Mouse (Mus musculus) embryo, embryonic 10 days (tissue): ENCODE measurements around the gene AI597479.
A peak's percentile ranks its signal among the peaks of the same experiment; 100 is the strongest.
"Not testable (repeated sequence)": the region's sequence is repeated elsewhere in the genome, so short reads cannot be mapped to it uniquely, and the experiment has no call there.

Experiments used
- DNase-seq: peaks from one replicate; pipeline ENCODE4 v3.0.0-alpha.2; 2015; ENCODE audit warnings: low spot score

The AI597479 gene

DNA sequence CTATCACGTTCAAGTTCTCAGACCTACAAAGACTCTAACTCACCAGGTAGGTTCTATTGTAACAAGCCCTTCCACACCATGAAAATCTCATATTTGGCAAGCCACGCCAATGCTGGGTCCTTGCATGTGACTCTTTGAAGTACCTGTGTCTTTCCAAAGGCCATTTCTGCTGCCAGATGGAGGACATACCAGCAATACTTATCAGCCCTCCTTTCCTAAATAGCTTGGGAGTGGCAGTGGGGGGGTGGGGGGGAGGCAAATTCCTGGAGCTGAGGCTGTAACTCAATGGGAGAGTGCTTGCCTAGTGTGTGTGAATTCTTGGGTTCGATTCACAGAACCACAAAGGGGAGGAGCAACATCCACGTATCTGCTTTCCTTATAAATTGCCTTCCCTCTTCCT, 26.2 kb downstream of the AI597479 start:
- no peak for DNase-seq

DNA sequence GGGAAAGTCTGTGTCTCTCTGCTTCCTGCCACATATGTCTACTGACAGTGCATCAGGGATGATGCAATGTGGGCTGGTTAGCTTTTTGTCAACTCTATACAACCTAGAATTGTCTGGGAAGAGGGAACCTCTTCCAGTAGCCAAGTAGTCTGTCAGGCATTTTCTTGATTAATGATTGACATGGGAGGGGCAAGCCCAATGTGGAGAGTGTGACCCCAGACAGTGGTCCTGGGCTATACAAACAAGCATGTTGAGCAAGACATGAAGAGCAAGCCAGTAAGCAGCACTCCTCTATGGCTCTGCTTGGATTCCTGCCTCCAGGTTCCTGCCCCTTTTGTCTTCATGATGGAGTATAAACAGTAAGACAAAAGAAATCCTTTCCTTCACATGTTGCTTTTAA, 28.7 kb downstream of the AI597479 start:
- DNase-seq, result no peak

DNA sequence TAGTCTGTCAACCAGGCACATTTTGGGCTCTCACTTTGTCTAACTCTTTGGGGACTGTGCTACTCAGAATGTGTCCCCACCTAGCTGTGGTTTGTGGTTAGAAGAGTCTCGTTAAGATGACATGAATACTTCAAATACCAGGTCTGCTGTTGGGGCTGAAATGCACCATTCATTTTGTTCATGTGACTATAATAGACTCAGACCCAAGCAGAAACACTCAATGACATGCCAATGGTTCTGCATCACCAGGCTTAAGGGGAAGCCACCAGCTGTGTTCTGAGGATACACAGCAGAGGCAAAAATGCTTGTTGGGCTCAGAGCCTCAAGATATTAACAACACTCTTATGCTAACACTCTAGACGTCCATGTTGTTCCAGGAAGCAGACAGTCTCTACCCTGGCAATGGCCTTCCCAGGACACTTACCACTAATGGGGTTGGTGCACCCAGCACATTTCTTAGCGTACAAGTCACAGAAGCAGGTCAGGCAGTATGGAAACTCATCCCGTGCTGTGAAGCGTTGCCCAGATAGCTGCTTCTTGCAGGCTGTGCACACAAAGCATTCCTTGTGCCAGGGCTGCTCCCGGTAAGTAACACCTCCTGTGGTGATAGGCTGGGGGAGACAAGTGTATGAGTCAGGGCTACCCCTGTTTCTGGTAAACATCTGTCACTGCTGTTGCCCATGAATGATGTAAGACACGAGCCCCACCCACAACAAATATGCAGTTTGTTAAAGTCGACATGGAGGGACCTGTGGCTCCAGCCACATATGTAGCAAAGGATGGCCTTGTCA, 29.5 kb downstream of the AI597479 start:
- no peak for DNase-seq

DNA sequence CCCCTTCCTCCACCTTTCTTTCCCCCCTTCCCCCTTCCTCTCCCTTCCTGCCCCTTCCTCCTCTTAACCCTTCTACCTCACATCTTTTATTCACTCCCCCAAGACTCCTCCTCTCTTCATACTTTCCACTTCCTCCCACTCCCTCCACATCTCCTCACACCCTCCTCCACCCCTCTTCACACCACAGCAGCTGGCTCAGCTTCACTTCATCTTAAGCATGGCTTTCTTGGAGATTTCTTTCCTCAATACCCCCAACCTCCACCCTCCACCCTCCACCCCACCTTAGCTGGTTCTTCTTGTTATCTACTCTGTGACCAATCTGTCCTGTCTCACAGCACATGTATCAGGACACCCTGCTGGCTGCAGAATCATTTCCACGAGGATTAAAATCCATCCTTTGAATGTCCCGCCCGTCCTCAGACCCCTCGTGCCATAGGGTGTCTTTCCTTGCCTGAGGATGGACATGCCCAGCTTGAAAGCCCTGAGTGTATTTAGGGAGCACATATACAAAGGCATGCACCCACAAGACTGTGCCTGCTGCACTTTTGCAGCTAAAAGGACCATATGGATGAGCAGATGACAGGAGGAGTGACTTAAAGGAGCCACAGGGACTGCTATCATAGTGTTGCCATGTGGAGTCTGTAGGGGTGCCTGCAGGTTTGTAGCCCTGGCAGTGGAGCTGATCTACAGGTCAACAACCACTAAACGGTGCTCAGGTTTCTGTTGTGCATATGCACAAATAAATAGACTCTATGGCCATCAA, 31.9 kb downstream of the AI597479 start:
- no peak for DNase-seq

DNA sequence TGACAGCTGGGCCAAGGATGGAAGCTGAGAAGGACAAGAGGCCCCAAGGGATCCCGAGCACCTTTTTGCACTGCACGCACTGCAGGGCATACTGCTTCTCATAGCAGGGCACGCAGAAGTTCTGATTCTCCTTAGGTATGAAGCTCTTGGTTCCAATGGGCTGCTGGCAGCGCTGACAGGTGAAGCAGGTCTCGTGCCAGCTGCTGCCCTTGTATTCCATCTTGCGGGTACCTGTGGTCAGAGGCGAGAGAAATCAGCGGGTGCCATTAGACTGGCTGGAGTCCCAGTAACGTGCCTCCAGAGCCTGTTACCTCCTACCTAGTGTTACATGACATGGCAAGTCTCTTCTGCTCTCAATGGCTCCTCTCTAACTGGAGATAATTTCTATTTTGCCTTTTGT, 33.1 kb downstream of the AI597479 start:
- no peak for DNase-seq

DNA sequence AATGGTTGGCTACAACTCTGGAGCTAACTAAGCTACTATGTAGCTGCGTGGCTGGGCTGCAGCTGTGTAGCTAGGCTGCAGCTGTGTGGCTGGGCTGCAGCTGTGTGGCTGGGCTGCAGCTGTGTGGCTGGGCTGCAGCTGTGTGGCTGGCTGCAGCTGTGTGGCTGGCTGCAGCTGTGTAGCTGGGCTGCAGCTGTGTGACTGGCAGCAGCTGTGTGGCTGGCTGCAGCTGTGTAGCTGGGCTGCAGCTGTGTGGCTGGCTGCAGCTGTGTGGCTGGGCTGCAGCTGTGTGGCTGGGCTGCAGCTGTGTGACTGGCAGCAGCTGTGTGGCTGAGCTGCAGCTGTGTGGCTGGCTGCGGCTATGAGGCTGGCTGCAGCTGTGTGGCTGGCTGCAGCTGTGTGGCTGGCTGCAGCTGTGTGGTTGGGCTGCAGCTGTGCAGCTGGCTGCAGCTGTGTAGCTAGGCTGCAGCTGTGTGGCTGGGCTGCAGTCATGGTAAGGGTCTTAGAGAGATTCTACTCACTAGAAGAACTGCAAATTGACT, 38.0 kb downstream of the AI597479 start:
- not testable (repeated sequence) for DNase-seq

DNA sequence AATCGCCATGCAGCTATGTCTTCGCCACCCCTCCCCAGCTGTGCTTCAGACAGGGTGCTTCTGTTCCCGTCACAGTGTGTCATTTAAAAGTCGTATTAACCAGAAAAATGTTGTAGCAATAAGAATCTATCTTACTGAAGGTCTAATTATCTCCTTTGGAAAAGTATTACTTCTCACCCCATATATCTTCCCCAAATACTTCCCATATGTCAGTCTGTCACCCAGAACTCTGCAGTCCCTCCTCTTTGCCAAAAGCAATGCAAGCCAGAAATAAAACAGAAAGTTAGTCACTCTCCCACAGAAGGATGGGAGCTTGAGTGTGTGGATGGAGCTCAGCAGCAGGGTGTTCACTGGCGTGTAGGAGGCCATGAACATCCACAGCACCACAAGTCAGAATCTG, 38.8 kb downstream of the AI597479 start:
- DNase-seq, result no peak

DNA sequence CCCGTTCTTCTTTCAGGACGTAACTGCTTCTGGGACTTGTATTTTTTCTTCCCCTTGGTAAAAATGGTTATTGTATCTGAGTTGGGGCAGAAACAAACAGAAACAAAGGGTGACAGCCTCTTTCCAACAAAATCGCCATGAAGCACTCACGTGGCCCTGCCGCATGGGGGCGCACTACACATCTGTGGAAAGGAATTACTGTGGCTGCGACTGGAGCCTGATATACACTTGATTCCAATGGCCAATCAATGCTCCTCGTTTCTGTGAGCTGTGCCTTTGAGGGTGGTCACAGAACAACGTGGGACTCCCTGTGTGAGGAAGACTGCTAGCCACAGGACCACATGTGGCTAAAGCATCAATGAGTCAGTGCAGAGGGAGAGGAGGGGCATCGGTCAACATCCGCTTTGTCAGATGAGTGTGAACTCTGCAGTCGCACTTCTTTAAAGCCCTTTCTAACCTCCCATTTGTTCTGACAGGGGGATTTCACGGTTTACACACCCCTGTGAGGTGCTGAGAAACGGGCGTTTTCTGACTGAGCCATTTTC, 39.8 kb downstream of the AI597479 start:
- DNase-seq, result peak; percentile 10

DNA sequence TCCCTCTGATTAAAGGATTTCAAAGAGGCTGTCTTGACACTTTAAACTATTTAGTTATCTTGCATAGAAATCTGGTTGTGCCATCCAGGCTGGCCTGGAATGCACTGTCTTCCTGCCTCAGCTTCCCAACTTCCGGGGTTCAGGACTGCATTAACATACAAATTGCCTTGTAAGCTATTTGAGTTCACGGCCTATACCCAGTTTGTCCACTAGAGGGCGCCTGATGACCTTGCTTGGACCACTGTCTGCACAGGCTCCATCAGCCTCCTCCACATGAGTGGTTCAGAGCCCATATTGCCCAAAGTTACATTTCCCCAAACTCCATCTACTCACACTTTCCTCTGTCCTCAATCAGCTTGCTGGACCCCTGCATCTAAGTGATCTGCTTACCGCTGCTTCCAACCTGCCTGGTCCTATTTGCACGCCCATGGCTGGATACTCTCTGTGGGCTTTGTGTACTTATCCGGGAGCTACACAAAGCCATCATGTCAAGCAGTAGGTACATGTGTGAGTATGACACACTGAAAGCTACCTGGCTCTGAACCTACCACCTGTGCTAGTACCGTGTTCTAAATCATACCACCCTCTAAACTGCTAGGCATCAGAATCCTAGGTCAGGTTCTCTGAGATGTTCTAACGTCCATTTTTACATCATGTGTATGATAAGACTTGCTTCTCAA, 41.2 kb downstream of the AI597479 start:
- peak; percentile 93 for DNase-seq

DNA sequence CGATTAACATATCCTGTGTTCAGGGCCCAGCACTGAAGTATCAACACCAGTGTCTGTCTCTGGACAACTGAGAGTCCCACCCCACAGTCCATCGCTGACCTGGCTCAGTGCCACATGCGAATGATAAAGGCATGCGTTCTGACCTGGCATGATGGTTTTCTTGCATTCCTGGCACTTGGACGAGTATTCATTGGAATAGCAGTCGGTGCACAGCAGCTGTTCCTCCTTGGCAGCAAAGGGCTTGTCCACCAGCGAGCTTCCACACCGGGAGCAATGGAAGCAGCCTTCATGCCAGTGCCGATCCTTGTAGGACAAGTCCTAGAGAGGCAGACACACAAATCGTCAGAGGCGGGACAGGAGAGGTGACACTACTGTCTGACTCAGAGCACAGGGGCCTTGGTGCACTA, 43.0 kb downstream of the AI597479 start:
- DNase-seq, result no peak

DNA sequence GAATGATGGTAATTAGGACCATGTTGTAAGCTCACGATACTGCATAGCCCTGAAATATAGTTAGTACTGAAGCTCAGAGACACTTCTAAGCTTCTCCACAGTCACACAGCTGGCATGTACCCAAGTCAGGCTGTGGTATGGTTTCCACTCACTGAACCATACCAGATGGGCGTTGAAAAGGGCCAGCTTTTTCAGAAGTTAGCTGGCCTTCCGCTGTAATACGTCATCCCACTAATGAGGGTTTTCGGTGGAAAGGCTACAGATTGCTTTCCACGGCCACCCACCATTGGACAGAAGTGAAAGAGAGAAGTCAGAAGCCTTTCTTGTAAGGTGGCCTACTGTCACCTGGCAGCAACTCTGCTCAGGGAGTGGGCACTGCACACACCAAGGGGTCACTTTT, 44.3 kb downstream of the AI597479 start:
- no peak for DNase-seq

DNA sequence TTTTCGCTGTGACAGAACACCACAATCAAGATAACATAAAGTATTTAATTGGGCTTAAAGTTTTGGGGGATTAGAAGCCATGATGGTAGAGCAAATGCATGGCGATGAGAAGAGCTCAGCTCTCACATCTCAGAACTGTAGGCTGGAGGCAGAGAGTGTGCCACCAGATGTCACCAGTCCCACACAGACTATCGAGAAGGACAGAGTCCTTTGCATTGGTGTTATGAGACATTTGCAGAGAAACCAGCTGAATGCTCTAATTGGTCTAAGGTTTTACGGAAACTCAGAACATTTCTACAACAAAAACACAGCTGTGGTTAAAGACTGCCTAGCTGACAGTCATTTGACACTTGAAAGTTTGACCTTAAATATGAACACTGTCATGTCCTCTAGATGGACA, 44.8 kb downstream of the AI597479 start:
- no peak for DNase-seq

DNA sequence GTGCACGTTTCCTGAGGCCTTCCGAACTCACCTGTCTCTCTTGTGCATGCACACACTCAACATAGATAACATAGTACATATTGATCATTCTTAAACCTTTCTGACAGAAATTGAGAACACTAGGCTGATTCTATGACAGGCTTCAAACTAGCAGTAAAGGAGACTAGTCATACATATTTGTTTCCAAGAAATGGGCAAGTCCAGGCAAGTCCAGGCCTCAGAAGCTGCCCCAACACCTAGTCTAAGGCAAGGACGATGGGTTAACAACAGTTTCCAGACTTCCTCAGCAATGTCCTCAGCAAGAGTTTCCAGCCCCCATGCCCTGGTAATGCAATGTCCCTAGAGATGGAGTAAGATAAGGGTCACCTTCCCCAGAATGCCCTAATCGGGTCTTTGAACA, 45.3 kb downstream of the AI597479 start:
- DNase-seq, result no peak

DNA sequence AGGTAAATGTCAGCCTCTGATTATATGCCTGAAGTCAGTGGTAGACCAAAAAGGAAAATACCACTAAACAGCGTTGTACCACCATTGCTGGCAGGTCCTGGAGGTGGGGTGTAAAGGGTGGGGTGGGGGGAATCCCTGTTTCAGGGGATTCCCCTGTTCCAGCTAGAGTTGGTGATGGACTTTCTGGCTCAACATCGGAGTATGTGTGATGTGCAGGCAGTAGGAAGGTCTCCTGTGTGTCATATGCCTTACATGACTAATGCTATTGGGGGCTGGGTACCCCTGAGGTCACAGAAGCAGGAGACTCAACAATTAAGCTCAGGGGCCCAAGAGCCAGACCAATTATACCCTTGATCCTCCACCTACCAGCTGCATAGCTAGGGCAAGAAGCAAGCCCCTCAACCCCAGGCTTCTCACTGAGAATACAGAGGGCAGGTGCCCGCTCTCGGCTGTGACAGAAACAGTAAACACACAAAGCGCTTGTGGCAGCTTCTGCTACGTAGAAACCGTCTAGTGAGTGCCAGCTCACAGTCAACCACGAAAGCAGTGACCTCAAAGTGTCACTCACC, 45.9 kb downstream of the AI597479 start:
- DNase-seq, result no peak

DNA sequence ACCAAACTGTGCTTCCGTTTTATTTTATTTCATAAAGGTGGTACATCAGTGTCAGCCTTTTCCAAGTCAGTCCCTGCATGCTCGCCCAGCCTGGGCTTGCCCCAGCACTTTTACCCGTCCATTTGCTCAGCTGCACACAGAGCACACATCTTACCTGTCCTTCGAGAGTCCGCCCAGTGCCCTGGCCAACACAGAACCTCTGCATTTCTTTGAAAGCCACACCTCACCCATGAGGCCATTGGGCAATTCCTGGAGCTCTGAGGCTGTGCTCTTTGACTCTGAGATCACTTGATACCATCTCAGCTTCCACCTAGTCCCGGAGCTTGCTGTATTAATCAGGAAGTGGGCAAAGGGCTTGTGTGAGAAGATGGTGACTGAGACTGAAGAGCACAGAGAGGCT, 46.9 kb downstream of the AI597479 start:
- no peak for DNase-seq

DNA sequence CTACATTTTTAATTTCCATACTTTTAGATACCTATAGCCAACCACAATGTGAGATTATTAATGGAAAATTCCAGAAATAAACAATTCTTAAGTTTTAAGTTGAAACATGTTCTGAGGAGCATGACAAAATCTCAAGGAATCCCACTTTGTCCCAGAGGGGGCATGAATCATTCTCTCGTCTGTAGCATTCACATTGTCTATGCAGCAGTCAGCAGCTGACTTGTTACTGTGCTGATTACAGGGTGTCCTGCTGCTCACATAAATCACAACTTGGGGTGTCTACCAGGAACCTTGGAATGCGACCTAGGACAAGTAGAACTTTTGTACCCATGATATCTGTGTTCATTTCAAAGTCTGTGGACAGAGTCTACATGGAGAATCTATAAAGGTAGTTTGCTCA, 49.0 kb downstream of the AI597479 start:
- DNase-seq, result no peak

DNA sequence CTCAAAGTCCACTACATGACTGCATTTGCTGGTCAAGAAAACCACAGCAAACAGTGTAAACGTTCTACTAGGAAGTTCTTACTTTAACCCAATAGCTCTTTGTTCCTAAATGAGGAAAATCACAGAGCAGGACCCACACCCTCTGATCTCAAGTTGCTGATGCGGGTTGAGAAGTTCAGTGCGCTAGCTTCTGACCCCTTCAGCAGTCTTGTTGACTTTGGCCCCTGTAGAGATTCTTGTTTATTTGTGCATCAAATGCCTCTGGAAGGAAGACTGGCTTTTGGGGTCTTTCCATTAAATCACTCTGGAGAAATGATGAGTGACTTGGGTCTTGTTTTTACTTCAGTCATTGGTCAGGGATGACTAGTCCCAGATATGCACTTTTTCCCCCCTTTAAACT, 51.7 kb downstream of the AI597479 start:
- DNase-seq, result no peak

DNA sequence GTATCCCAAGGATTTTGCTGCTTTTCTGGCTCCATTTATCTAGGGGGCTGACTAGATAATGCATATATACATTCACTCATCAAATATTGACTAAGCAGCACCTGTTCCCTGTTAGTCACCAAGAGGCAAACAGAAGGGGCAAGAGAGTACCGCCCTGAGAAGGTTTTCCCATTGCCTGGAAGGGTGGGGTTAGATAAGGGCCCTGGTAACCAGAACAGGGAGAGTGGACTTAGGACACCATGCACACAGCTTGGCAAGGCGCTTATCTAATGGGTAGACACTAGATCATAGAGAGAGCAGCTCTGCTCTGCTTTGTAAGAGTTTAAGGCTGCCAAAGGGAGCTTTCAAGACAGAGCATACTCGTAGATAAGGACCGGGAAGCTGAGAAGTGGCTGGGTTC, 54.1 kb downstream of the AI597479 start:
- no peak for DNase-seq

DNA sequence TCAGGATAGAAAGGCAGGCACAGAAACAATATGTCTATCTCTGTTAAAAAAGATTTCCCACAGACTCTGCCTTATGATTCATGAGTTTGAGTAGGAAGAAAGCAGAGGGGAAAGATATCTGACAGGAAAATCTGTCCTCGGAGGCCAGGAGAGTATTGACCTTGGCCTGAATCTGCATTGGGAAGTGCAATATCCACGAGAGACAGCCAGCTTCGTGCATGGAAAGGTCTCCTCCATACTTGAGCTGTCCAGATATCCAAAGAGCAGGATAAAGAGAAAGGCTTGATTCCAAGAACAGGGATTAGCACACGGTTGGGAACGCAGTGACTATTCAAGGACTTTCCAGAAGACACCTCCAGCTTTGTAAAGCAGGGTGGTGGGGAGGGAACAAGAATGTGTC, 55.0 kb downstream of the AI597479 start:
- DNase-seq, result no peak

DNA sequence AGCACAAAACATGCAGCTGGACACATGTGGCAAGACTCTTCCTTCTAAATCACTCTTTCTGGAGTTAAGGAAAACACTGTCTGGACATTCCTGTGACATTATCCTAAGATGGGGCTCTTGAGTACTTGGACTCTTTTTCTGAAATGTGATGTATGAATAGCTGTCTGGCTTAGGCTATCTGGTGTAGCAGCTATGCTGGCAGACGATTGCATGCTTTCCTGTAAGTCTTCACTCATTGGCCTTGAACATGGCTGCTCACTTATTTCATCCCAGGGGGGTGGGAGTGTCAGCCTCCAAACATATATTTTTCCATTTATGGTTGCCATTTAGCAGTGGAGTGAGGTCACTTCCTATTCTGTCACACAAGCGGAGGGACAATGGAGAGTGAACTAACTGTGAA, 56.0 kb downstream of the AI597479 start:
- no peak for DNase-seq

DNA sequence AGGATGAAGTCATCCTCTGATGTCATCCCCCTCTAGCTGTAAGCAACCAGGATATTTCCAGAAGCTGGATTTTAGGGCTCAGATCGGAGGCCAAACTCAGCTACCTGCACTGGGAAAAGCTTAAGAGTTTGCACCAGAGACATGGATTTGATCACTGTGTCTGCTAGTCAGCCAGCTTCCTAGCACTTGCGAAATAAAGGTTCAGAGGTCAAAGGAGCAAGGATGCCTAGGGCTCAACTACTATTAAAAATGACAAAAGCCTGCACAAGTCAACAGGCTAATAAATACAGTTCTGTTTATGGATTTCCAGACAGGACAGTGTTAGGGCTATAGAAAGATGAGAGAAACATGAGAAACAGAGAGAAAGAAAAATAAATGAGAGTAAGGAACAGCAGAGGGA, 59.4 kb downstream of the AI597479 start:
- DNase-seq, result no peak

DNA sequence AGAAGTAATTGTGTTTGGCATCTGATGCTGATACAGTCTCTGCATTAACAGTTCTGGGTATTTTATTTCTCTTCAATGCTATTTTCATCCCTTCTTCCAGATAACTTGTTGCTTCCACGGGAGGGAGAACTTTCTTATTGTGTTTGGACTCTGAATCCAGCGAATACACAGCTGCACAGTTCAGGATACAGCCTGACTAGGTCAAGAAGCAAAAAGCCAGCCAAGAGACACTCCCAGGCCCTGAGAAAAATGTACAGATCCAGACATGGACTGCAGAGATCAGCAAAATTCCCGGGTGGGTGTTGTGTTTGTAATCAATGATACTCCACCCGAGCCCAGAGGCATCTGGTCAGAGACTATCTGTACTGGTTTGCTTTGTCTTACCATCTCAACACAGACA, 60.9 kb downstream of the AI597479 start:
- no peak for DNase-seq
